Mouse (Mus musculus) midbrain, embryonic 14.5 days (tissue): ENCODE measurements around the gene Entr1. TPM values are rescaled to one million over a fixed set of nuclear protein-coding genes. Genes with fewer than 3 reads are reported as not detected.

ENCODE experiments used
- ATAC-seq: fragments of 200-750 bp; cut with Nextera tagmentation; 2 replicates; pipeline ENCODE4 v1.8.0; 2017; ENCODE audit warnings: moderate number of reproducible peaks, moderate library complexity; ENCODE audit not compliant: low FRiP score, low TSS enrichment
- DNase-seq: peaks from one replicate; pipeline ENCODE4 v3.0.0-alpha.2; 2015
- H3K27ac ChIP-seq: fragments of 300-500 bp; sonication (generic); replicated peaks from 2 replicates; pipeline ENCODE4 v1.5.1; 2014; ENCODE audit warnings: mild to moderate bottlenecking, low read depth, low read length, moderate library complexity
- H3K27me3 ChIP-seq: fragments of 300-500 bp; sonication (generic); 2 replicates; pipeline ENCODE4 v1.6.1; 2014; ENCODE audit warnings: low read length, control low read depth, mixed read lengths; ENCODE audit not compliant: control insufficient read depth, insufficient read depth
- H3K36me3 ChIP-seq: fragments of 300-500 bp; sonication (generic); 2 replicates; pipeline ENCODE4 v1.6.1; 2014; ENCODE audit warnings: low read length, control low read depth; ENCODE audit not compliant: control insufficient read depth, insufficient read depth
- H3K4me1 ChIP-seq: fragments of 300-500 bp; sonication (generic); 2 replicates; pipeline ENCODE4 v1.6.1; 2014; ENCODE audit warnings: mild to moderate bottlenecking, antibody characterized with exemption, low read length, control low read depth; ENCODE audit not compliant: control insufficient read depth, insufficient read depth
- H3K4me2 ChIP-seq: fragments of 300-500 bp; sonication (generic); 2 replicates; pipeline ENCODE4 v1.6.1; 2014; ENCODE audit warnings: mild to moderate bottlenecking, low read length, moderate library complexity
- H3K4me3 ChIP-seq: fragments of 300-500 bp; sonication (generic); replicated peaks from 2 replicates; pipeline ENCODE4 v1.5.1; 2014; ENCODE audit warnings: low read depth, low read length
- H3K9ac ChIP-seq: fragments of 300-500 bp; sonication (generic); replicated peaks from 2 replicates; pipeline ENCODE4 v1.6.1; 2014; ENCODE audit warnings: mild to moderate bottlenecking, low read length, moderate library complexity
- H3K9me3 ChIP-seq: fragments of 300-500 bp; sonication (generic); 2 replicates; pipeline ENCODE4 v1.6.1; 2016; ENCODE audit warnings: low read length, control low read depth, mixed read lengths; ENCODE audit not compliant: control insufficient read depth
- WGBS: fragments of 180-500 bp; shearing (Covaris S2); extraction: QIAGEN DNeasy Blood & Tissue Kit; methylation state at CpG from one replicate; pipeline ENCODE4 v1.1.7; 2014; 5-methylcytosine and 5-hydroxymethylcytosine counted together
- polyA plus RNA-seq: library from polyadenylated mRNA; unstranded; fragments of >200 nt; fragmentation: Nextera tagmentation; extraction: Ambion mirVana; gene quantifications from 2 replicates; pipeline ENCODE4 v1.2.1, GENCODE M21; 2014

The Entr1 gene
- polyA plus RNA-seq, 1 experiment from 2014 or later = 143 TPM

DNA sequence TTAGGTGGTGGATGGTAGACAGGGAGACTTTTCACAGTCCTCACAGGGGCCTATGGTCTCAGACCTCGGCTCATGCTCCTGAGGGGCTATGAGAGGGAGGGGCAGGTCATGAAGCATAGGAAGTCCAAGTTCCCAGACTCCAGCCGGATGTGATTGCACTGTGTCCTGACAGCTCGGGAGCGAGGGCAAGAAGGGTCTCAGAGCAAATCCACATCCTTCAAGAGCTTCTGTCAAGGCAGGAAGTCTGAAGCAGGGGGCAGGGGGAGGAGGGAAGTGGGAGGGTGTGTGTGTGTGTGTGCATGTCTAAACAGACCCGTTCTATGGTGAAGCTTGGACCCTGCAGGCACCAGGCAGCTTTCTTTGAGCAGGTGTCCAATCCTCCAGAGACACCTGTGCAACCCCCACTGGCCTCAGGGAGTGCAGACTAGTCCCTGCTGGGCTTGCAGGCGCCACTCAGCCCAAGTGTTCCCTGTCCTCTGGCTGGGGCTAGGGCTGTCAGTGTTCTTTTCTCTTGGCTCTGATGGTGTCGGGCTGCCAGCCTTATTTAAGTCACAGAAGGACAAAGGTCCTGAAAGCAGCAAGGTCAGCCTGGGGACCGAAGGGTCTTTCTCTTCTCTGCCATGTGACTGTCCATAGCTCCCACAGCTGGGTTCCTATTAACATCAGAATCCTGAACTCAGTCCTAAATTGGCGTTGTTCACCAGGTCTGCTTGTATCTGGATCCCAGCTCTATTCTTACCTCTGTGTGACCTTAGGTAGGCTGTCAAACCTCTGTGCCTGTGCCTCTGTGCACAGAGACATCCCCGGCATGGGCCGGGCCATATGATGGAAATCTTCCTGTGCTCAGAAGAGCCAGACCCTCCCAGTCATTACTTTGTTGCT is 46.3 kb downstream of the Entr1 start:
- 84% methylated on average over 11 of the region's 11 CpGs for WGBS
- Histone ChIP-seq H3K27ac (no peak overlapping the region), H3K27me3 (no peaks in the 10 kb centered on the region), H3K4me3 (no peak overlapping the region), H3K36me3 (peaks cover 96% of the 10 kb centered on the region), H3K4me1 (no peaks in the 10 kb centered on the region), H3K9ac (no peak overlapping the region), H3K9me3 (no peaks in the 10 kb centered on the region), H3K4me2 (no peak overlapping the region)
- no peak for DNase-seq
- ATAC-seq = no peak

DNA sequence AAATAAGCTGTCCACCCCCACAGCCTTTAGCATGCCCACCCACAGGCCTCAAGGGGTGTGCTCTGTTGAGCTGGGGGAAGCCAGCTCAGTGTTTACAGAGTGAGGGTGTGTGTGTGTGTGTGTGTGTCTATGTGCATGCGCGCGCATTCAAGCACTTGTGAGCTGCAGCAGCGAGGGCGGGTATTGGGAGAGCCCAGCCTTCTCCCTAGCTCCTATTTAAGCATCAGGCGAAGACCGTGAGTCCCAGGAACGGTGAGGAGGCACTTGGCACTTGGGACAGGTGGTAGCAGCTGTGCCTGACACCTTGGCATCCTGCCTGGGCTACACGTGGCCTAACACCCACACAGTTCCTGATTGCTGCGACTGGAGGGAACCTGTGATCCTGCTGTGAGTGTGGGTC is 47.1 kb downstream of the Entr1 start:
- DNase-seq = peak; percentile 21
- ATAC-seq = no peak
- H3K27me3 ChIP-seq = no peaks in the 10 kb centered on the region
- peaks cover 88% of the 10 kb centered on the region for H3K36me3 ChIP-seq
- no peak overlapping the region for H3K9ac ChIP-seq
- H3K4me3 ChIP-seq = no peak overlapping the region
- no peaks in the 10 kb centered on the region for H3K4me1 ChIP-seq
- no peaks in the 10 kb centered on the region for H3K9me3 ChIP-seq
- H3K27ac ChIP-seq = peak overlapping the region; percentile 9; the same call in 1 of the 2 replicates
- 92% methylated on average over 10 of the region's 10 CpGs for WGBS
- H3K4me2 ChIP-seq = no peak overlapping the region

DNA sequence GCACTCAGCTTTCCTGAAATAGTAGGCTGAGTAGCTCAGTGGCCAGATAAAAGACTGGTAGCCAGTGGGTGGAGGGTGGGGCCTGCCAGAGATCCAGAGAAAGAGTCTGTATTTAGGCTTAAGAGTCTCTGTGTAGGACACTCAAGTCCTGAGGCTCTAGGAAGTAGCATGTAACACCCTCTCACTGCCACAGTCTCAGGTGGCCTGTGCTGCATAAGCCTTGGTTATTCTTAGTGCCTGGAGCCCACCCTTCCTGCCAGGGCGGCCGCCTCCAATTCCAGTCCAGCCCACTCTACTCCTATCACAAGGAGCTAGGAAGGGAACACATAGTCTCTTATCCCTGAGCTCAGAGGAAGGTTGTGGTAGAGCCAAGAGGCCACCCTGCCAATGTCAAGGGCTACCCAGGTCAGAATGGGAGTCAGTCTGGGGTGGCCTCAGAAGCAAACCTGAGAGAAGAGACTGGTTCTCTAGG is 47.6 kb downstream of the Entr1 start:
- peak overlapping the region; percentile 9; the same call in 1 of the 2 replicates for H3K27ac ChIP-seq
- no peaks in the 10 kb centered on the region for H3K4me1 ChIP-seq
- WGBS = 95% methylated on average over 2 of the region's 2 CpGs
- no peak overlapping the region for H3K4me2 ChIP-seq
- DNase-seq (no peak), ATAC-seq (no peak)
- peaks cover 83% of the 10 kb centered on the region for H3K36me3 ChIP-seq
- H3K9me3 ChIP-seq = no peaks in the 10 kb centered on the region
- H3K4me3 ChIP-seq = no peak overlapping the region
- no peaks in the 10 kb centered on the region for H3K27me3 ChIP-seq
- no peak overlapping the region for H3K9ac ChIP-seq

DNA sequence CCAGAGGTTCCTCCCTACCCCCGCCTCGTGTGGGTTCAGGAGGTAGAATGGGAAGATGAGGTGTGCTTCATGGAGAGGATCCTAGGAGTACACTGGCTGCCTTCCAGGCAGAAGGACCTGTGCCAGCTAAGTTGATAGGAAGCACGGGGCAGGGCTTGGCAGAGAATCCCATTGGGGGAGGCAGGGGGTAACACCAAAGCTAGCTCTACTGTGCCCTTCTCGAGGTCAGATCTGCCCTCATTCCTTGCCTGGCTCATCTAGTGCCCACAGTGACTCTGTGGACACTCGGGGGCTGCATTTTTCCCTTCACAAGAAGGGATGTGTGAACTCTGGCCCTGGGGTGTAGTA is 49.9 kb downstream of the Entr1 start:
- H3K27ac ChIP-seq = no peak overlapping the region
- no peak overlapping the region for H3K9ac ChIP-seq
- H3K36me3 ChIP-seq = peaks cover 59% of the 10 kb centered on the region
- 92% methylated on average over 5 of the region's 5 CpGs for WGBS
- H3K4me1 ChIP-seq = no peaks in the 10 kb centered on the region
- no peak overlapping the region for H3K4me2 ChIP-seq
- ATAC-seq (no peak), DNase-seq (no peak)
- H3K4me3 ChIP-seq = no peak overlapping the region
- H3K27me3 ChIP-seq = no peaks in the 10 kb centered on the region
- no peaks in the 10 kb centered on the region for H3K9me3 ChIP-seq

DNA sequence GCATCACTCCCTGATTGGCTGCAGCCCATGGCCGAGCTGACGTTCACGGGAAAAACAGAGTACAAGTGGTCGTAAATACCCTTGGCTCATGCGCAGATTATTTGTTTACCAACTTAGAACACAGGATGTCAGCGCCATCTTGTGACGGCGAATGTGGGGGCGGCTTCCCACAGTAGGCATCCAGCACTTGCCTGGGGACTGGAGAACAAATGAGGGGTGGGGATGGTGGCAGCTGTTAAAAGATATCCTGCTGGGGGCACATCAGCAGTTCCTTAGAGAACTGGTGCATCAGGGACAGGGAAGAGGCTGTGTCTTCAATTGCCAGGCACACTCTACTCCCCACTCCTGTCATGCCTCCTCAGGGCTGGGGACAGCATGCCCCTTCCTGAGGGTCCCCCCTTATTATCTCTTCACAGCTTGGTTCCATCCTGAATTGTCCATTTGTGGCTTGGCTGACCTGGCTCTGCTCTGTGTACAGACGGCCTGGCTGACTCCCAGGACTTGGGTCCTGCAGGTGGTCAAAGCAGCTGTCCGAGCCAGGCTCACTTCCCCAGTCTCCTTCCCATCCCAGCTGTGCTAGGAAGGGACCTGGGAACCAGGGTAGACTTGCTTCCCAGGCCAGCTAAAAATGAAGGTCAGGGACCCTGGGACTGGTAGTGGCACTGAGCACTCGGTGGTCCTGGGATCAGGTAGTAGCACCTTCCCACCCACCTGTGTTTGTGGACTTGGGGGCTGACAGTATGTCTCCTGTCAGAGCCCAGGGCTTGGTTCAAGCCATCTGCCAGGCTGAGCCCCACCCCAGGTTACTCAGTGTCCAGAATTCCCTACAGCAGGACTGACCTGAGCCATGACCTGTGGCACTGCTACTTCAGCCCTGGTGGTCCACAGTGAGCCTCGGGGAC is 50.6 kb downstream of the Entr1 start:
- H3K9me3 ChIP-seq = no peaks in the 10 kb centered on the region
- DNase-seq (no peak), ATAC-seq (no peak; the same call in 1 of the 2 replicates)
- no peak overlapping the region for H3K27ac ChIP-seq
- 87% methylated on average over 8 of the region's 13 CpGs for WGBS
- no peak overlapping the region for H3K9ac ChIP-seq
- peaks cover 53% of the 10 kb centered on the region for H3K36me3 ChIP-seq
- H3K4me1 ChIP-seq = no peaks in the 10 kb centered on the region
- no peaks in the 10 kb centered on the region for H3K27me3 ChIP-seq
- H3K4me2 ChIP-seq = no peak overlapping the region
- no peak overlapping the region for H3K4me3 ChIP-seq

Other genes starting within 250 kb of the Entr1 start
- not detected in 2 replicates for gene Lhx3, start 181.0 kb downstream of the Entr1 start, polyA plus RNA-seq
- 11.9 and 15.5 TPM in 2 replicates for gene Qsox2, start 151.8 kb downstream of the Entr1 start, polyA plus RNA-seq
- 0.11 and 0.20 TPM in 2 replicates for gene Ccdc187, start 94.8 kb downstream of the Entr1 start, polyA plus RNA-seq
- 99.4 and 121 TPM in 2 replicates for gene Gpsm1, start 73.8 kb downstream of the Entr1 start, polyA plus RNA-seq
- gene Dnlz, start 37.2 kb downstream of the Entr1 start, polyA plus RNA-seq = 27.9 and 28.1 TPM in 2 replicates
- 1.5 and 1.7 TPM in 2 replicates for gene Card9, start 28.4 kb downstream of the Entr1 start, polyA plus RNA-seq
- 25.3 and 30.7 TPM in 2 replicates for gene Snapc4, start 8.7 kb downstream of the Entr1 start, polyA plus RNA-seq
- 68.0 and 80.9 TPM in 2 replicates for gene Pmpca, start within 50 bp of the Entr1 start, polyA plus RNA-seq
- 20.7 and 26.3 TPM in 2 replicates for gene Inpp5e, start 19.9 kb upstream of the Entr1 start, polyA plus RNA-seq
- gene Sec16a, start 55.9 kb upstream of the Entr1 start, polyA plus RNA-seq = 24.3 and 32.4 TPM in 2 replicates
- gene Notch1, start 127.3 kb upstream of the Entr1 start, polyA plus RNA-seq = 22.0 and 33.9 TPM in 2 replicates
- 36.7 and 51.1 TPM in 2 replicates for gene Egfl7, start 190.7 kb upstream of the Entr1 start, polyA plus RNA-seq
- not detected in 2 replicates for gene Gm20532, start 197.3 kb upstream of the Entr1 start, polyA plus RNA-seq
- 1.8 and 3.8 TPM in 2 replicates for gene Agpat2, start 215.1 kb upstream of the Entr1 start, polyA plus RNA-seq
- 123 and 160 TPM in 2 replicates for gene Fam69b, start 239.1 kb upstream of the Entr1 start, polyA plus RNA-seq